ENCODE assay signal across 8 mouse cellular contexts in the genomic region with DNA sequence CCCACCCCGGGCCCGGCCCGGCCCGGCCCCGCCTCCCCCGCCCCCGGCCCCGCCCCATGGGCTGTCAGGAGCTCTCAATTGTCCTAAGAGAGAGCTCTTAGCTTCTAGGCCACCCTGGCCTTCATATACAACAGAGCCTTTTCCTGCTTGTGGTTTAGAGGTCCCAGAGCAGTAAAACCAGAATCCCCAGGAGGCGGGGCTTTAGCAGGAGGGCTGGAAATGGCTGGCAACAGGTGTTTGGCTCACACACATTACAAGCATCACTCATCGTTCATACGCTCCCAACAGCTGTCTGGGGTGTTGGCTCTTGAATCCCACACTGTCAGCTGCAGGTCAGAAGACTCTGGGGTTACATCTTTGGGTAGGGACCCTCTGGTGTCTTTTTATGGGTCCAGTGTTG. TPM values are rescaled to one million over a fixed set of nuclear protein-coding genes. Genes with fewer than 3 reads are reported as not detected.
DNase-seq lines count a peak whose midpoint lies in the region; ATAC-seq and TF ChIP-seq lines count a peak whose summit lies in the region.

No protein-coding gene starts in this region.

- no peaks in the 10 kb centered on the region for H3K36me3 ChIP-seq in forebrain, embryonic 10.5 days (replicated peaks)
- no peaks in the 10 kb centered on the region for H3K36me3 ChIP-seq in forebrain, postnatal 0 days (ENCODE audit: insufficient read depth)

- WGBS in forebrain, embryonic 10.5 days = 17% methylated on average over 11 of the region's 11 CpGs
- WGBS in forebrain, postnatal 0 days = 10% methylated on average over 8 of the region's 11 CpGs

- TF ChIP-seq CTCF in forebrain, postnatal 0 days (IDR thresholded peaks at IDR 0.05; ENCODE audit: low read depth) = no peak

- H3K4me3 ChIP-seq in forebrain, embryonic 10.5 days = peak overlapping the region; percentile 30
- H3K4me3 ChIP-seq in forebrain, postnatal 0 days (ENCODE audit: low read depth, low read length) = no peak overlapping the region

- no peak overlapping the region for H3K27ac ChIP-seq in forebrain, embryonic 10.5 days
- H3K27ac ChIP-seq in forebrain, postnatal 0 days (ENCODE audit: low read depth, low read length) = no peak overlapping the region

- no peak overlapping the region for H3K9ac ChIP-seq in forebrain, postnatal 0 days

- ATAC-seq in forebrain, postnatal 0 days = no peak
- peak; percentile 82 to 94 for ATAC-seq in hematopoietic stem cell, adult 5-6 weeks (replicated peaks in 1 of 2; ENCODE audit: insufficient read depth in 1 of 2, low FRiP score in 2 of 2, low TSS enrichment in 1 of 2, low read depth in 1 of 2, poor library complexity in 2 of 2, severe bottlenecking in 2 of 2)
- peak; percentile 49 for ATAC-seq in megakaryocyte progenitor cell, adult 5-6 weeks (replicated peaks; ENCODE audit: poor library complexity)

- H3K4me1 ChIP-seq in forebrain, embryonic 10.5 days = peaks cover 15% of the 10 kb centered on the region
- H3K4me1 ChIP-seq in forebrain, postnatal 0 days (ENCODE audit: insufficient read depth) = no peaks in the 10 kb centered on the region

- H3K27me3 ChIP-seq in forebrain, embryonic 10.5 days (ENCODE audit: poor library complexity, severe bottlenecking) = no peaks in the 10 kb centered on the region
- H3K27me3 ChIP-seq in forebrain, postnatal 0 days (ENCODE audit: insufficient read depth, low read length) = no peaks in the 10 kb centered on the region

- no peaks in the 10 kb centered on the region for H3K9me3 ChIP-seq in forebrain, embryonic 10.5 days
- H3K9me3 ChIP-seq in forebrain, postnatal 0 days (ENCODE audit: low read length) = no peaks in the 10 kb centered on the region

- DNase-seq in forebrain, embryonic 10.5 days (ENCODE audit: extremely low spot score, low spot score) = no peak
- DNase-seq in forebrain, postnatal 0 days = no peak
- peak; percentile 86 for DNase-seq in 416B (ENCODE audit: low read depth)
- no peak for DNase-seq in spleen, adult 12 weeks (ENCODE audit: low spot score)
- DNase-seq in T-cell, adult 2 months (ENCODE audit: low spot score) = no peak
- no peak for DNase-seq in cerebellum, adult 11 months

- no peak overlapping the region for H3K4me2 ChIP-seq in forebrain, postnatal 0 days (ENCODE audit: low read depth)

RNA-seq across cellular contexts. Expression of a gene that starts 7.2 kb away (rescaled TPM):
- polyA plus RNA-seq in forebrain, embryonic 10.5 days (2016; fragmentation: Nextera tagmentation; extraction: Ambion mirVana) = 92.5 and 95.1 TPM in 2 replicates
- 80.7 and 82.6 TPM in 2 replicates for total RNA-seq in forebrain, postnatal 0 days (2014; rRNA removed)
- 227 and 232 TPM in 2 replicates for polyA plus RNA-seq in forebrain, postnatal 0 days (2015; fragmentation: Nextera tagmentation; extraction: Ambion mirVana)
- 7.8 and 14.8 TPM in 2 replicates for total RNA-seq in hematopoietic stem cell, adult 5-6 weeks (2017)
- 64.9 and 65.5 TPM in 2 replicates for total RNA-seq in megakaryocyte progenitor cell, adult 5-6 weeks (2015)
- total RNA-seq in megakaryocyte progenitor cell, adult 5-6 weeks (2017) = 9.7 and 10.5 TPM in 2 replicates

RNA-seq across cellular contexts. Expression of a gene that starts 52.5 kb away (rescaled TPM):
- 138 TPM in 2 replicates for polyA plus RNA-seq in forebrain, embryonic 10.5 days (2016; fragmentation: Nextera tagmentation; extraction: Ambion mirVana)
- 128 and 160 TPM in 2 replicates for total RNA-seq in forebrain, postnatal 0 days (2014; rRNA removed)
- 346 and 354 TPM in 2 replicates for polyA plus RNA-seq in forebrain, postnatal 0 days (2015; fragmentation: Nextera tagmentation; extraction: Ambion mirVana)
- total RNA-seq in hematopoietic stem cell, adult 5-6 weeks (2017) = 16.9 and 21.0 TPM in 2 replicates
- total RNA-seq in megakaryocyte progenitor cell, adult 5-6 weeks (2015) = 32.8 and 36.6 TPM in 2 replicates
- total RNA-seq in megakaryocyte progenitor cell, adult 5-6 weeks (2017) = 14.7 and 15.4 TPM in 2 replicates

RNA-seq across cellular contexts. Expression of a gene that starts 54.2 kb away (rescaled TPM):
- polyA plus RNA-seq in forebrain, embryonic 10.5 days (2016; fragmentation: Nextera tagmentation; extraction: Ambion mirVana) = 88.3 and 88.5 TPM in 2 replicates
- 25.1 and 50.9 TPM in 2 replicates for total RNA-seq in forebrain, postnatal 0 days (2014; rRNA removed)
- 46.9 and 47.7 TPM in 2 replicates for polyA plus RNA-seq in forebrain, postnatal 0 days (2015; fragmentation: Nextera tagmentation; extraction: Ambion mirVana)
- 146 and 177 TPM in 2 replicates for total RNA-seq in hematopoietic stem cell, adult 5-6 weeks (2017)
- total RNA-seq in megakaryocyte progenitor cell, adult 5-6 weeks (2015) = 63.2 and 67.9 TPM in 2 replicates
- total RNA-seq in megakaryocyte progenitor cell, adult 5-6 weeks (2017) = 100 and 136 TPM in 2 replicates

RNA-seq across cellular contexts. Expression of a gene that starts 55.3 kb away (rescaled TPM):
- 21.1 TPM in 2 replicates for polyA plus RNA-seq in forebrain, embryonic 10.5 days (2016; fragmentation: Nextera tagmentation; extraction: Ambion mirVana)
- 19.3 and 26.1 TPM in 2 replicates for total RNA-seq in forebrain, postnatal 0 days (2014; rRNA removed)
- polyA plus RNA-seq in forebrain, postnatal 0 days (2015; fragmentation: Nextera tagmentation; extraction: Ambion mirVana) = 10.9 and 12.5 TPM in 2 replicates
- total RNA-seq in hematopoietic stem cell, adult 5-6 weeks (2017) = 18.0 and 19.2 TPM in 2 replicates
- total RNA-seq in megakaryocyte progenitor cell, adult 5-6 weeks (2015) = 25.7 and 26.0 TPM in 2 replicates
- total RNA-seq in megakaryocyte progenitor cell, adult 5-6 weeks (2017) = 24.8 and 25.4 TPM in 2 replicates
